Mouse (Mus musculus): Measurements from ENCODE around the gene Gm28308.
A peak's percentile ranks its signal among the peaks of the same experiment; 100 is the strongest.

The Gm28308 gene

GRCm38 (mm10) chr6:52182793-52183192 is 30.3 kb downstream of the Gm28308 start:
- DNase-seq (ENCODE audit: low spot score): no peak

DNA sequence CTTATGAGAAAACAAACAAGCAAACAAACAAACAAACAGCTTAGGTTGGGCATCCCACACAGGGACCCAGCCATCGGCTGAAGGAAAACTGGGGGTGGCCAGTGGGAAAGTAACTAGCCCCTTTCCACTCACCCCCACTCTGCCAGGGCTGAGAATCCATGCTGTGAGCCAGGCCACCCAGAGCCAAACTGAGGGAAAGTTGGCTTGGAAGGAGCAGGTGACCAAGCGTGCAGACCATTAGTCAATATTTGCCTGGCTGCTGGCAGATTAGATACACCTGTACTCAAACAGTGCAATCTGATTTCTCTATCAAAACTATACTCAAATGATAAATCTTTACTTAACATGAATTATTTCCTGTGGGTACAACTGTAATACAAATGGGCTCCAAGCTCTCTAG is 31.1 kb downstream of the Gm28308 start:
- no peak for DNase-seq (ENCODE audit: low spot score)

DNA sequence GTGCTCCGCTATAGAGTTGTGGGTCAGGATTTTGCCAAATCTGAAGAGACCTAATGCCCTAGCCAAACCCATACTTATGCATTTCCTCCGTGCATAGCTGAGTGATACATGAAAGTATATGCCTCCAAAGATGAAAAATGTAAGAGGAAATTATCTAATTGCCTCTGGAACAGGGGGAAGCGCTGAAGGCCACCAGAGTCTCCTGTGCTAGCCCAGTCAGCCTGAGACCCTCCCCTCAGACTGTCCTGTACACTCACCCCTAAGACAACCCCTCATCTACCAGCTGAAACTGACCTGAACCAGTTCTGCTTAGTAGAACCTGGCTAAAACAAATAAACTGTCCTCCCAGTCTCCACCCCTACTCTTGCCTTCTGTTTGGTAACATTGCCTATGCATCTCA is 32.4 kb downstream of the Gm28308 start:
- DNase-seq (ENCODE audit: low spot score): no peak

DNA sequence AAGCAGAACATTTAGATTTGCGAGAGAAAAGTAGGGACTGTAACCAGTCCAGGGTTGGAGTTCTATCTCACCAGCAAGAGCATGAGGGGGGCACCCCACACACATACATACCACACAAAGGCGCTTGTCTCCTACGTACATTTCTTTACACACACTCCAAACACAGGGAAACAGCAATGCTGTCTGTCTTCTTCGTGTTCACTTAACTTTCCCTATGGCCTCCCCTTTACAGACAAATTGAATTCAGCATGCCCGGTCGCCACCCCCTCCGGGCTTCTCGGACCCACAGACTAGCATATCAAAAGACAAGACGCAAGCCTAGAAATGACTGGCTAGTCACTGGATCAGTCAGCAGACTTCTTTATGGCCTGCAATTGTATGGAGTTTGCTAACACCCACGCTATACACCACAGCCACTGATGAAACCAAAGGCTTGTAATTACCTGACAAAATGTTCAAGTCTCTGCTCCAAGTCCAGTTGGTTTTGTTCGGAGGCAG is 32.9 kb downstream of the Gm28308 start:
- no peak for DNase-seq (ENCODE audit: low spot score)

- DNase-seq (ENCODE audit: low spot score): no peak
These were observed 33.4 kb downstream of the Gm28308 start for GRCm38 (mm10) chr6:52179690-52180089.

GRCm38 (mm10) chr6:52178918-52179665 is 34.0 kb downstream of the Gm28308 start:
- DNase-seq (ENCODE audit: low spot score): no peak

GRCm38 (mm10) chr6:52177806-52178205 is 35.3 kb downstream of the Gm28308 start:
- DNase-seq (ENCODE audit: low spot score): no peak

DNA sequence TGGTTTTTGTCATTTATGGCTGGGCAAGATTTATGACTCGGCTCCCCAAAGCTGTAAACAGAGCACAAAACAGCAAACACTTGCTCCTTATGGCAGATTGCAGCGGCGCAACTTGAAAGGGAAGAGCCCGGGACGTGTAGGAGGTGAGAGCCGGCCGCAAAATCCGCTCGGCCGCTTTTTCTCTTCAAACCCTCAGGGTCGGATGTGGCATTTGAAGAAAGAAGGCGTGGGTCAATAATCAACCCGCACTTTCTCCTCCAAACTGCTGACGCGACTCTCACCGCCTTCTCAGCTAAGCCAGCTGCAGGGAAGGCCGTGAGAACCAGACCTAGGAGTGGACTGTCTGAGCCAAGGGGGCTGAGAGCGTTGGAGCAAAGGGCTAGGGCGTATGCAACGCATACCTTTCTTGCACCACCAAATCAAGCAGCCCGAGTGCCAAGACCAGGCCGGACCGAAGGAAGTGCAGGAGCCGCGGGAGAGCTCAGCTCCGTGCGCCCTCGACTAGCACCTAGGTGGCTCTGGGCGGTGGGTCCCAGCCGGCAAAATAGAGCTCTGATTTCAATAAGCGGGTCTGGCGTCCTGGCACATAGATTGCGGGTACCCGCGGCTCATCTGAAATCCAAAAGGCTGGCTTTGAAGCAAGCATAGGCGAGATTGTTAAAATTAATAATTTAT is 35.9 kb downstream of the Gm28308 start, which contains the start of gene 5730596B20Rik:
5730596B20Rik (plus strand) TSS at position 438 of the 675 bp plus-strand sequence.
- no peak for DNase-seq (ENCODE audit: low spot score)

GRCm38 (mm10) chr6:52176391-52176790 is 36.7 kb downstream of the Gm28308 start:
- no peak for DNase-seq (ENCODE audit: low spot score)

DNA sequence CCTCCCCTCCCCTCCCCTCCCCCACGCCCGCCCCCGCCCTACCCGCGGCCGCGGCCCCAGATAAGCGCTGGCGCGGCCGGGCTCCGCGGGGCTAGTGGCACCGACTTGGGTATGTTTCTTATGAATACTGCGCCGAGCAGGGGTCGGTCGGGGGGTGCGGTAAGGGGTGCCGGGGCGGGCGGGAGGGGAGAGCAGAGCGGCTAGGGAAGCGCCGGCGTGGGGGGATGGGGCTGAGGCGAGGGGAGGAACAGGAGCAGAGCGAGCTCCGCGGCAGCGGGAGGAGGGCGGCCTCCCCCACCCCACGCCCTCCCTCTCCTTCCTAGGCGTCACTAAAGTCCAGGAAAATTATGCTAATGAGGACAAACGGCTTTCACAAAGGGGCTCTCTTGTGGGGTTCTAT is 37.3 kb downstream of the Gm28308 start:
- no peak for DNase-seq (ENCODE audit: low spot score)

DNA sequence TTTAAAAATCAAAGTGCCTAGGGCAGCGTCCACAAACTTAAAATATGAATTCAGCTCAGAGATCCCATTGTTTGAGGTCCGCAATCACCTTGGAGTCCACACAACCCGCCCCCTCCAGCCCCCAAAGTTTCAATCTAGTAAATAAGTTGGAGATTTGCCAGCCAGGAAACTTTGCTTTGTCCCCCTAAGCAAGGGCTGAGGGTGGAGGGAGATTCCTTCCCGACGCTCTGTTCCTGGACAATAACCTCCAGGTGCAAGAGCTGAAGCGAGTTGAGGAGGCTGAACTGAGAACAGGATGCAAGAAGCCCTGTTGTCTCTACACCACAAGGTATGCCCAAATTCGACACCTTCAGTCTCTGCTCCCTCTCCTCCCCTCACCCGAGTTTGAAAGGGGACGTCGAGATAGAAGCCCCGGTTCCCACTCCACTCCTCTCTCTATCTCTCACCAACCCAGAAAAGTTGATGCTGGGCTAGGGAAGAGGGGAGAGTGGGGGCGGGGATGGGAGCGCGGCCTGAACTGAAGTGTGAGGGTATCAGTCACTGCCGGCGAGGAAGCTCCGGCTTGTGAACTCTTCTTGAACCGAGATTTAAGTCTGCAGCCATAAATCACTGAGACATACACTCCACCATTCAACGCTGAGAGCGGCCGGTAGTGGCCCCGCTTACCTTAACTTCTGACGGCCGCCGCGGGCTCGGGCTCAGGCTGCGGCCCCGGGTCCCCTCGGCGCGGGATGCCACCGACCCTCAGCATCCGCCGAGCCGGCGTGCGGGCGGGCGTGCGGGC is 38.0 kb downstream of the Gm28308 start:
- DNase-seq (ENCODE audit: low spot score): no peak

- no peak for DNase-seq (ENCODE audit: low spot score)
These were observed 39.5 kb downstream of the Gm28308 start for GRCm38 (mm10) chr6:52173648-52174047.

DNA sequence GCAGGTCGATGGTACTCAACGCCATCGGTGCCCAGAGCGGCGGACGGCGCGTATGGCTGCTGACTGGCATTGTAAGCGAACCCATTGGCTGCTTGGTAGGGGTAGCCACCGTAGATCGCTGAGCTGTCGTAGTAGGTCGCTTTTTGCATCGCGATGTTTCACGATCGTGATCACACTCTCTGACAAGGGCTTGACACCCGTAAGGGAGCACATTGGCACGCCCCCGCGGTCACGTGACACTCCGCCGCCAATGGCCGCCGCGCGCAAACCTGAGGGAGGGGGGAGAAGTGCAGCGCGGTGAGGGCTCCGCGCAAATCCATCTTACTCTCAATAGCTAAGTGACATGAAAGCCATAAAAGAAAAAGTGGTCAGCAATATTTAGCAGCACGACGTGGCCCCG is 40.6 kb downstream of the Gm28308 start:
- peak; percentile 78 for DNase-seq (ENCODE audit: low spot score)

DNA sequence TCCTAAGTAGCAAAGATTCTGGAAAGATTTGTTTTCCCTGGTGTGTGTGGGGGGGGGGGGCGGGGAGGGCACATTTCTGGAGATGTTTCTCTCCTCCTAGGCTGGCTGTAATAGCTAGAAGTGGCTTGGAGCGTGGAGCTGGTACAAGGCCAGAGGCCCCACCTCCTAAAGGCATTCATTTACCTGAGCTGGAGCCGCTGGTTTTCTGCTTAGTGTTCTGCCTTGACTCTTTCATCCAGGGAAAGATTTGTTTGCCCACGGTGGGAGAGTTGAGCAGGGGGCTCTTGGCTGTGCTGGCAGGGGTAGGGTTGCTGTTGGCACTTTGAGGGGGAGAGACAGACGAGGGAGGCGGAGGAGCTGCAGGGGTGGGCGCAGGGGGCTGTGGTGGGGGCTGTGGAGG is 41.2 kb downstream of the Gm28308 start:
- DNase-seq (ENCODE audit: low spot score): no peak

- DNase-seq (ENCODE audit: low spot score): no peak
These were observed 41.8 kb downstream of the Gm28308 start for GRCm38 (mm10) chr6:52171331-52171730.

- no peak for DNase-seq (ENCODE audit: low spot score)
These were observed 42.3 kb downstream of the Gm28308 start for GRCm38 (mm10) chr6:52170898-52171223.

DNA sequence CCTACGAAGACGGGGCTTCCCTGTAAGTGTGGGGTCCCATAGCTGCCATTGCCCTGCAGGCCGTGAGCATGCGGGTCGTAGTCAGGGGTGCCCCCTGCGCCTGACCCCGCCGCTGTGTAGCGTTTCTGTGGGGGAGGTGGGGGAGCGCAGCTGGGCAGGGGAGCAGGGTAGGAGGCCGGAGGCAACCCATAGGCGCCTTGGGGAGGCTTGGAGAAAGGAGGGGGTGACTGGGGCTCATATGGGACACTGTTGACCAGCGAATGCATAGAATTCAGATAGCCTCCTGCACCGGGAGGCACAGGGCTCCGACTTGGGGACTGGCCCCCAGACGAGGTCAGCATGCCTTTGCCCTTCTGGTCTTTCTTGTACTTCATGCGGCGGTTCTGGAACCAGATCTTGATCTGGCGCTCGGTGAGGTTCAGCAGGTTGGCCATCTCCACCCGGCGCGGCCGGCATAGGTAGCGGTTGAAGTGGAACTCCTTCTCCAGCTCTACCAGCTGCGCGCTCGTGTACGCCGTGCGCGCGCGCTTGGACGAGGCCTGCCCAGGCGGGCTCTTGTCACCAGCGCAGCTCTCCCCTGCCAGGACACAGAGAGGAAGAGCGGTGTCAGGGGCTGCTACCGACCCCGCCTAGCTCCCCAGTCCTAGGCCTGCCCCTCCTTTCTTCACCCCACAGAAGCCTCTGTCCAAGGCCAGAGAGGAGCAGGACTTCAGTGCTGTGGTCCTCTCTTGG is 42.8 kb downstream of the Gm28308 start:
- DNase-seq (ENCODE audit: low spot score): no peak

- DNase-seq (ENCODE audit: low spot score): no peak
These were observed 43.5 kb downstream of the Gm28308 start for GRCm38 (mm10) chr6:52169499-52170165.

DNA sequence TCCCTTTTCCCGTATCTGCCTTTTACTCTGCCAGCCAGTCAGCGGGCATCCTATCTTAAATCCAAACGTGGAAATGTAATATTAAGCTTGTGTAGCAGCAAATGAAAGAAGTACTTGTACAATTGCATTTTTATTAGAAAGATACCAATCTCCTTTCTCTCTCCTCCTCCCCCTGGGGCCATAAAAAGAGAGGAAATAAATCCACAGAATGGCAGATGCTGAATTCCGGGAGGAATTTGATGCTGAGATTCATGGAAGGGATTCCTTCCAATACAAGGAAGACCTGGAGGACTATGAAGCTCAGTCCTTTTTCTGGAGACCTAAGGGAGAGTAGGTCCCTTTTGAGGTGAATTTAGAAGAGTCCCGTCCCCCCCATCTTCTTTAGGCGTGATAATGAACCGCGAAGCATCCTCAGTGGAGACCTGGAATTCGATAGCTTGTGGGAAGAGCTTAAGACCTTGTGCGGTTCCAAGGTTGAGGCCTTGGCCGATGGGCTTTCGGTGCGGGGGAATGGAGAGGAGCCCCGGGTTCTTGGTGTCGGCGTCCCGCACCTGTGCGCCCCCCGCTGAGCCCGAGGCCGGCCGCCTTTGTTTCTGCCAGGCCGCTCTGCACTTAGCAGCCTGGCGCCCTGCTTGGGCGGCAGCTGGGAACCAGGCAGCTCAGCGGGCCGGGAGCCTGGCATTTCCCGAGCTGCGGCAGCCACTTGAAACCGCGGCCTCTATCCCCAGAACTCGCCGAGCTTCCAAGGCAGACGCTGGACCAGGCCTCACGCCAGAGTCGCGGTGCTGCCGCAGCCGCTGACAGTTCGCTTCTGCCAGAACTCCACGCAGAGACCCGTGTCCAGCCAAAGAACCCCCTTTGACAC is 44.7 kb downstream of the Gm28308 start:
- no peak for DNase-seq (ENCODE audit: low spot score)

- DNase-seq (ENCODE audit: low spot score): no peak
These were observed 45.4 kb downstream of the Gm28308 start for GRCm38 (mm10) chr6:52167736-52168161.

Data from urinary bladder, postnatal 25 days (tissue).